Mouse (Mus musculus): ENCODE data around the gene Cdyl. TPM values are rescaled to one million over a fixed set of nuclear protein-coding genes. Genes with fewer than 3 reads are reported as not detected.

Cdyl gene
- total RNA-seq (2015): 16.9 and 19.7 TPM in 2 replicates
- 15.4 and 18.8 TPM in 2 replicates for total RNA-seq (2017)

GRCm38 (mm10) chr13:35659406-35659985 is at the start of gene Cdyl:
Cdyl (plus strand) TSS chr13:35659833.
- ATAC-seq (ENCODE audit: poor library complexity, severe bottlenecking): no peak

- no peak for ATAC-seq (ENCODE audit: poor library complexity, severe bottlenecking)
Observed at GRCm38 (mm10) chr13:35610718-35611117, 48.9 kb upstream of the Cdyl start.

GRCm38 (mm10) chr13:35612506-35612905 is 47.1 kb upstream of the Cdyl start:
- ATAC-seq (ENCODE audit: poor library complexity, severe bottlenecking): no peak

GRCm38 (mm10) chr13:35614832-35615479 is 44.7 kb upstream of the Cdyl start:
- peak; percentile 74 for ATAC-seq (ENCODE audit: poor library complexity, severe bottlenecking)

GRCm38 (mm10) chr13:35616524-35617099 is 43.0 kb upstream of the Cdyl start:
- no peak for ATAC-seq (ENCODE audit: poor library complexity, severe bottlenecking)

GRCm38 (mm10) chr13:35619356-35619755 is 40.3 kb upstream of the Cdyl start:
- ATAC-seq (ENCODE audit: poor library complexity, severe bottlenecking): no peak

GRCm38 (mm10) chr13:35620756-35621155 is 38.9 kb upstream of the Cdyl start:
- ATAC-seq (ENCODE audit: poor library complexity, severe bottlenecking): no peak

- ATAC-seq (ENCODE audit: poor library complexity, severe bottlenecking): no peak
Observed at GRCm38 (mm10) chr13:35624831-35625230, 34.8 kb upstream of the Cdyl start.

GRCm38 (mm10) chr13:35625556-35625955 is 34.1 kb upstream of the Cdyl start:
- no peak for ATAC-seq (ENCODE audit: poor library complexity, severe bottlenecking)

GRCm38 (mm10) chr13:35627319-35627718 is 32.3 kb upstream of the Cdyl start:
- no peak for ATAC-seq (ENCODE audit: poor library complexity, severe bottlenecking)

GRCm38 (mm10) chr13:35647132-35647823 is 12.4 kb upstream of the Cdyl start:
- ATAC-seq (ENCODE audit: poor library complexity, severe bottlenecking): peak; percentile 99

GRCm38 (mm10) chr13:35650284-35650872 is 9.3 kb upstream of the Cdyl start:
- no peak for ATAC-seq (ENCODE audit: poor library complexity, severe bottlenecking)

GRCm38 (mm10) chr13:35652851-35653250 is 6.8 kb upstream of the Cdyl start:
- ATAC-seq (ENCODE audit: poor library complexity, severe bottlenecking): no peak

GRCm38 (mm10) chr13:35656853-35657252 is 2.8 kb upstream of the Cdyl start:
- peak; percentile 35; the same call in 1 of the 2 replicates for ATAC-seq (ENCODE audit: poor library complexity, severe bottlenecking)

- peak; percentile 90 for ATAC-seq (ENCODE audit: poor library complexity, severe bottlenecking)
Observed at GRCm38 (mm10) chr13:35665456-35665855, 5.8 kb downstream of the Cdyl start.

- ATAC-seq (ENCODE audit: poor library complexity, severe bottlenecking): peak; percentile 29
Observed at GRCm38 (mm10) chr13:35669910-35670469, 10.4 kb downstream of the Cdyl start.

GRCm38 (mm10) chr13:35670875-35671274 is 11.2 kb downstream of the Cdyl start:
- no peak for ATAC-seq (ENCODE audit: poor library complexity, severe bottlenecking)

GRCm38 (mm10) chr13:35676921-35677320 is 17.3 kb downstream of the Cdyl start:
- no peak for ATAC-seq (ENCODE audit: poor library complexity, severe bottlenecking)

- 0 out of 2 replicates have a peak, but pooled peaks have one; percentile 24 for ATAC-seq (ENCODE audit: poor library complexity, severe bottlenecking)
Observed at GRCm38 (mm10) chr13:35677433-35678051, 17.9 kb downstream of the Cdyl start.

- ATAC-seq (ENCODE audit: poor library complexity, severe bottlenecking): no peak
Observed at GRCm38 (mm10) chr13:35678691-35679090, 19.1 kb downstream of the Cdyl start.
